Mouse (Mus musculus) ZHBTc4 (cell line): ENCODE data around the gene Tspan9.

ENCODE experiments used
- DNase-seq: peaks from one replicate; pipeline ENCODE4 v3.0.0-alpha.2; 2011; ENCODE audit warnings: low read depth, low spot score

The Tspan9 gene

DNA sequence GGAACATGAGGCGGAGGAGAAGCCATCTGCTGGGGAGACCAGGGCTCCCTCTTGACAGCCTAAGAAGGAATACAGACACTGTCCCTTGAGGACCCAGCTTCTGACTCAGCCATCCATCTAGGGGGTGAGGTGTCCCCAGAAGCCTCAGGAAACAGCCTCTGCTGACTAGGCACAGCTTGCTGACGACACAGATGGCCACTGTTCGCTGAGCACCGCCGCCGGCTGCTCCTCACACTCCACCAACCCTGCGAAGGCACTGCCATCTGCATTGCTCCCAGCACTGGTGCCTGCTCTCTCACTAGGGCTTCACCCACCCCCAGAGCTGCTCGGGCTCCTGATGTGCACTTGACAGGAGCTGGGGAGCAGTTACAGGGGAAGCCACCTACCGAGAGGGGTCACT is 217.5 kb downstream of the Tspan9 start:
- no peak for DNase-seq

GRCm38 (mm10) chr6:127924750-127925149 is 218.6 kb downstream of the Tspan9 start:
- no peak for DNase-seq

GRCm38 (mm10) chr6:127923296-127923695 is 220.1 kb downstream of the Tspan9 start:
- no peak for DNase-seq

- DNase-seq, result no peak
Measured at GRCm38 (mm10) chr6:127921996-127922395, 221.4 kb downstream of the Tspan9 start.

GRCm38 (mm10) chr6:127920652-127921051 is 222.7 kb downstream of the Tspan9 start:
- peak; percentile 80 for DNase-seq

DNA sequence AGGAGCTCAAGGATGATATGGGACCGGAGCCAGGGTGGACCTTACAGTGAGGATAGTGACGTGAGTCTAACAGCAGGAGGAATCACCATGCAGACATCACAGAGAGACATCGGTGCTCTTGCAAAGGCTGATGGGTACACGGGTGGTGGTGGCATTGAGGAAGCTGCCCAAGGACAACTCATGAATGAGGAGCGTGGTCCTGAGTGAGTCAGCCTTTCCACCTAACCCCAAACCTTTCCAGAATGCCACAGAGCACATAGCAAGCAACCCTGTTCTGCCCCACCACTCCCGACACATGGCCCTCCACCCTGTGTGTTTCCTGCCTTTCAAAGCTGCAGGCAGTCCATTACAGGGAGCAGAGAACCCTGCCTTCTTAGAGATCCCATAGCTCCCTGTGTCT is 223.9 kb downstream of the Tspan9 start:
- no peak for DNase-seq

- DNase-seq, result peak; percentile 25
Measured at GRCm38 (mm10) chr6:127917712-127918111, 225.7 kb downstream of the Tspan9 start.

DNA sequence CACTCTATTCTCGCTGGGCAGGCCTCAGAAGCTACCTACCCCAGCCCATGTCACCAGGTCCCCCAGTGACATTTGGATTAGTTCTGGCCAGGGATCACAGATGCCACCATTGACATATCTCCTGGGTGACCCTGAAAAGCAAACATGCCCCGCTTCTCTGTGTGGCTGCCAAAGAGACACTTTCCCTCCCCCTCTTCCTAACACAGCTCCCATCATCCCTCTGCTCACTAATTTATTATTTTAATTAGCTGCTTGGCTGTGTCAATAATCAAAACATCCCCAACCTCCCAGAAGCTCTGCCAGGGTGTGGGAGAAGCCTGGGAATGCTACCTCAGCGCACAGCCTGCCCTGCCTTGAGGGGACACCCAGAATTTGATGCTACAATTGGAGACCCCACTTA is 226.4 kb downstream of the Tspan9 start:
- DNase-seq, result no peak

GRCm38 (mm10) chr6:127912938-127913337 is 230.5 kb downstream of the Tspan9 start:
- DNase-seq, result no peak

DNA sequence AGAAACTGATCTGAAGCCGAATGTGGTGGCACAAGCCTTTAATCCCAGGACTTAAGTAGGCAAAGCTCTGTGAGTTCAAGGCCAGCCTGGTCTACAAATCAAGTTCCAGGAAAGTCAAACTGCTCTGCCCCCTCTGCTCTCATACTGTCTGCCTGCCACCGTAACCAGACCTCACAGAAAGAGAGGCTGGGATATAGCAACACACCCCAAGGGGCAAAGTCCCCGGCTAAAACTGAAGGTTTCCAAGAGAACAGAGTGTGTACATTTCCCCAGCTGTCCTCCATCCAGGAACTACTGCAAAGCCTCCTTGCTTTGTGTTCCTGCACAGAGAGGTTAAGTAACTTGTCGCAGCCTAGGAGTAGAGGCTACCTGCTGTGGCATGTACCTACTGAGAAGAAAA is 231.7 kb downstream of the Tspan9 start:
- DNase-seq, result no peak
